Mouse (Mus musculus): ENCODE data around the gene Rps10. TPM values are rescaled to one million over a fixed set of nuclear protein-coding genes. Genes with fewer than 3 reads are reported as not detected.
A peak's percentile ranks its signal among the peaks of the same experiment; 100 is the strongest.

Rps10 gene
- polyA plus RNA-seq, 1 experiment from 2014 or later, result 432 TPM

DNA sequence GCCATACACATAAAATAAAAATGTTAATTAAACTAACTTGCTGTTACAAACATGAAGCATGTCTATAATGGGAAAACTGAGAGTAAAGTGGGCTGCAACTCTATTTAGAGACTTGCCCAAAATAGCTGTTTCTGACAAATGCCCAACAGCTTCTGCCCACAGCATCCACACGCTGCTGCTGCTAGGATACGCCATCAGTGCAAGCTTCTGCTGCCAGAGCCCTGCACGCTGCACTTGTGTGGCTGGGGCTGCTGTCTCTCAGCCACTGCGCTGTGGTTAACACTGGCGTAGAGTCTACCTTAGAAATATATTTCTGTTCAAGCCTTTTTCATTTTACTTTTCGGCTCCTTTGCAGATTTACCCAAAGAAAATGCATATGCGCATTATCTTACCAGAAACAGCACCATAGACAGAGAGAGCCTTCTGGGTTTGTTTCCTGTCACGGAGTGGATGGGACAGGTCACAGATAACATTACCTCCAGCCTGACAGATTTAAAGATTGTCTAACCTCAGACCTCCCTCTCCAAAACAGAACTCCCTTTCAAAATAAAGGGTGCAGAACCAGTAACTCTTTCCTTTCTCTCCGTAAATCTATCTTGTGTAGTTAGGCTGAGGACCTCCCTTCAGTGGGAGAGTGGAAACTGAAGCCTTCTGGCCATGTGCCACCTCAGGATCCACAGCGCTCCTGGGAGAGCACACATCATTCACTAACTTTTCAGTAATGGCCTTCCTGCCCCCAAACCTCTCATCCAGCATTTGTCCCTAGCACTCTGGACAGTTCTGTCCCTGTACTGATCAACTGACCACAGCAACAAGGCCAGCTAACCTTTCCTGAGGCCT is 25.6 kb downstream of the Rps10 start:
- H3K27me3 ChIP-seq (ENCODE audit: control insufficient read depth, insufficient read depth, low read depth, low read length), result no peaks in the 10 kb centered on the region
- H3K9me3 ChIP-seq (replicated peaks; ENCODE audit: control insufficient read depth, low read length), result no peaks in the 10 kb centered on the region
- H3K4me3 ChIP-seq (ENCODE audit: low read depth, low read length), result no peak overlapping the region
- H3K9ac ChIP-seq (ENCODE audit: low read depth, low read length), result no peak overlapping the region
- no peaks in the 10 kb centered on the region for H3K36me3 ChIP-seq (ENCODE audit: control insufficient read depth, insufficient read depth)
- H3K4me1 ChIP-seq (ENCODE audit: control insufficient read depth, low read depth, low read length), result peaks cover 25% of the 10 kb centered on the region
- 38% methylated on average over 10 of the region's 10 CpGs for WGBS (ENCODE audit: insufficient replicate concordance)
- no peak for ATAC-seq (ENCODE audit: low read depth)
- H3K4me2 ChIP-seq (ENCODE audit: low read depth, low read length), result no peak overlapping the region
- H3K27ac ChIP-seq (ENCODE audit: low read length), result no peak overlapping the region

GRCm38 (mm10) chr17:27609576-27609975 is 26.9 kb downstream of the Rps10 start:
- Histone ChIP-seq H3K9ac (ENCODE audit: low read depth, low read length) (no peak overlapping the region), H3K27ac (ENCODE audit: low read length) (no peak overlapping the region), H3K36me3 (ENCODE audit: control insufficient read depth, insufficient read depth) (no peaks in the 10 kb centered on the region), H3K27me3 (ENCODE audit: control insufficient read depth, insufficient read depth, low read depth, low read length) (no peaks in the 10 kb centered on the region), H3K9me3 (replicated peaks; ENCODE audit: control insufficient read depth, low read length) (no peaks in the 10 kb centered on the region), H3K4me1 (ENCODE audit: control insufficient read depth, low read depth, low read length) (peaks cover 25% of the 10 kb centered on the region), H3K4me2 (ENCODE audit: low read depth, low read length) (no peak overlapping the region), H3K4me3 (ENCODE audit: low read depth, low read length) (no peak overlapping the region)
- no peak for ATAC-seq (ENCODE audit: low read depth)
- 80% methylated on average over 7 of the region's 7 CpGs for WGBS (ENCODE audit: insufficient replicate concordance)

- no peak overlapping the region for H3K4me2 ChIP-seq (ENCODE audit: low read depth, low read length)
- H3K9ac ChIP-seq (ENCODE audit: low read depth, low read length), result no peak overlapping the region
- no peak overlapping the region for H3K4me3 ChIP-seq (ENCODE audit: low read depth, low read length)
- no peaks in the 10 kb centered on the region for H3K9me3 ChIP-seq (replicated peaks; ENCODE audit: control insufficient read depth, low read length)
- H3K36me3 ChIP-seq (ENCODE audit: control insufficient read depth, insufficient read depth), result no peaks in the 10 kb centered on the region
- ATAC-seq (ENCODE audit: low read depth), result peak; percentile 72
- 0 out of 2 replicates have a peak overlapping the region, but pooled peaks have one; percentile 3 for H3K27ac ChIP-seq (ENCODE audit: low read length)
- peaks cover 20% of the 10 kb centered on the region for H3K4me1 ChIP-seq (ENCODE audit: control insufficient read depth, low read depth, low read length)
- no peaks in the 10 kb centered on the region for H3K27me3 ChIP-seq (ENCODE audit: control insufficient read depth, insufficient read depth, low read depth, low read length)
- 36% methylated on average over 21 of the region's 21 CpGs for whole genome bisulfite sequencing (ENCODE audit: insufficient replicate concordance)
Observed at GRCm38 (mm10) chr17:27603522-27604234, 32.8 kb downstream of the Rps10 start.

DNA sequence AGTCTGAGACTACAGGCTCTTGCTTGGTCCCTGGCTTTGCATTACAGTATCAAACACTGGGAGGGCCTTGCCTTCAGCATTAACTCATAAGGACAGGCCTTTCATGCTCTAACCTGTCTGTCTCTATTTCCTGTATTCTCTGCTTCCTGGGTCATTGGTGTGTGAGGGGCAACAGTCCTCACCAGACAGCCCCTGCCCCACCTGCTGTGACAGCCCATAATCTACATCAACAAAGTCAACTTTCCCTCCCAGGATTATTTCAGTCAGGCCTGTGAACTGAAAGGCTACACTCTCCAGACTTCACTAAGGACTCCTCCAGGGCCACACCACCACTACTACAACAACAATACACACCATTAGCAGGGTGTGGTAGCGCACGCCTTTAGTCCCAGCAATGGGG is 33.4 kb downstream of the Rps10 start:
- no peak overlapping the region for H3K27ac ChIP-seq (ENCODE audit: low read length)
- H3K36me3 ChIP-seq (ENCODE audit: control insufficient read depth, insufficient read depth), result no peaks in the 10 kb centered on the region
- no peaks in the 10 kb centered on the region for H3K27me3 ChIP-seq (ENCODE audit: control insufficient read depth, insufficient read depth, low read depth, low read length)
- WGBS (ENCODE audit: insufficient replicate concordance), result 62% methylated on average over 2 of the region's 2 CpGs
- no peaks in the 10 kb centered on the region for H3K9me3 ChIP-seq (replicated peaks; ENCODE audit: control insufficient read depth, low read length)
- ATAC-seq (ENCODE audit: low read depth), result no peak
- no peak overlapping the region for H3K4me3 ChIP-seq (ENCODE audit: low read depth, low read length)
- no peak overlapping the region for H3K4me2 ChIP-seq (ENCODE audit: low read depth, low read length)
- H3K4me1 ChIP-seq (ENCODE audit: control insufficient read depth, low read depth, low read length), result peaks cover 20% of the 10 kb centered on the region
- no peak overlapping the region for H3K9ac ChIP-seq (ENCODE audit: low read depth, low read length)

- no peaks in the 10 kb centered on the region for H3K27me3 ChIP-seq (ENCODE audit: control insufficient read depth, insufficient read depth, low read depth, low read length)
- H3K4me3 ChIP-seq (ENCODE audit: low read depth, low read length), result no peak overlapping the region
- ATAC-seq (ENCODE audit: low read depth), result no peak
- H3K36me3 ChIP-seq (ENCODE audit: control insufficient read depth, insufficient read depth), result no peaks in the 10 kb centered on the region
- no peak overlapping the region for H3K9ac ChIP-seq (ENCODE audit: low read depth, low read length)
- WGBS (ENCODE audit: insufficient replicate concordance), result 67% methylated on average over 5 of the region's 5 CpGs
- no peaks in the 10 kb centered on the region for H3K9me3 ChIP-seq (replicated peaks; ENCODE audit: control insufficient read depth, low read length)
- no peak overlapping the region for H3K4me2 ChIP-seq (ENCODE audit: low read depth, low read length)
- H3K4me1 ChIP-seq (ENCODE audit: control insufficient read depth, low read depth, low read length), result peaks cover 20% of the 10 kb centered on the region
- H3K27ac ChIP-seq (ENCODE audit: low read length), result no peak overlapping the region
Observed at GRCm38 (mm10) chr17:27600869-27601268, 35.6 kb downstream of the Rps10 start.

- 77% methylated on average over 3 of the region's 3 CpGs for WGBS (ENCODE audit: insufficient replicate concordance)
- Histone ChIP-seq H3K4me1 (ENCODE audit: control insufficient read depth, low read depth, low read length) (peaks cover 20% of the 10 kb centered on the region), H3K4me3 (ENCODE audit: low read depth, low read length) (no peak overlapping the region), H3K36me3 (ENCODE audit: control insufficient read depth, insufficient read depth) (no peaks in the 10 kb centered on the region), H3K9ac (ENCODE audit: low read depth, low read length) (no peak overlapping the region), H3K27ac (ENCODE audit: low read length) (no peak overlapping the region), H3K9me3 (replicated peaks; ENCODE audit: control insufficient read depth, low read length) (no peaks in the 10 kb centered on the region), H3K4me2 (ENCODE audit: low read depth, low read length) (no peak overlapping the region), H3K27me3 (ENCODE audit: control insufficient read depth, insufficient read depth, low read depth, low read length) (no peaks in the 10 kb centered on the region)
- no peak for ATAC-seq (ENCODE audit: low read depth)
Observed at GRCm38 (mm10) chr17:27600286-27600685, 36.2 kb downstream of the Rps10 start.

GRCm38 (mm10) chr17:27596376-27597190 is 39.9 kb downstream of the Rps10 start:
- Histone ChIP-seq H3K9ac (ENCODE audit: low read depth, low read length) (no peak overlapping the region), H3K27me3 (ENCODE audit: control insufficient read depth, insufficient read depth, low read depth, low read length) (no peaks in the 10 kb centered on the region), H3K4me3 (ENCODE audit: low read depth, low read length) (no peak overlapping the region), H3K4me1 (ENCODE audit: control insufficient read depth, low read depth, low read length) (no peaks in the 10 kb centered on the region), H3K36me3 (ENCODE audit: control insufficient read depth, insufficient read depth) (peaks cover 7% of the 10 kb centered on the region), H3K27ac (ENCODE audit: low read length) (no peak overlapping the region), H3K9me3 (replicated peaks; ENCODE audit: control insufficient read depth, low read length) (no peaks in the 10 kb centered on the region), H3K4me2 (ENCODE audit: low read depth, low read length) (no peak overlapping the region)
- no peak for ATAC-seq (ENCODE audit: low read depth)
- WGBS (ENCODE audit: insufficient replicate concordance), result 82% methylated on average over 21 of the region's 21 CpGs

- H3K4me1 ChIP-seq (ENCODE audit: control insufficient read depth, low read depth, low read length), result no peaks in the 10 kb centered on the region
- no peaks in the 10 kb centered on the region for H3K9me3 ChIP-seq (replicated peaks; ENCODE audit: control insufficient read depth, low read length)
- H3K4me2 ChIP-seq (ENCODE audit: low read depth, low read length), result no peak overlapping the region
- H3K4me3 ChIP-seq (ENCODE audit: low read depth, low read length), result no peak overlapping the region
- ATAC-seq (ENCODE audit: low read depth), result no peak
- H3K27me3 ChIP-seq (ENCODE audit: control insufficient read depth, insufficient read depth, low read depth, low read length), result no peaks in the 10 kb centered on the region
- H3K9ac ChIP-seq (ENCODE audit: low read depth, low read length), result no peak overlapping the region
- no peak overlapping the region for H3K27ac ChIP-seq (ENCODE audit: low read length)
- peaks cover 7% of the 10 kb centered on the region for H3K36me3 ChIP-seq (ENCODE audit: control insufficient read depth, insufficient read depth)
- WGBS (ENCODE audit: insufficient replicate concordance), result 80% methylated on average over 15 of the region's 15 CpGs
Observed at GRCm38 (mm10) chr17:27595659-27596375, 40.7 kb downstream of the Rps10 start.
